Mouse (Mus musculus) MEL (cell line): ENCODE measurements around the gene Srcin1. TPM values are rescaled to one million over a fixed set of nuclear protein-coding genes. Genes with fewer than 3 reads are reported as not detected.

ENCODE experiments used
- DNase-seq: peaks from one replicate; pipeline ENCODE4 v3.0.0; 2011; ENCODE audit warnings: low read depth, low spot score
- H3K27ac ChIP-seq: 2 replicates; pipeline ENCODE4 v1.5.1; 2012; ENCODE audit warnings: low read depth, mild to moderate bottlenecking, control low read depth, low read length, moderate library complexity; ENCODE audit not compliant: control insufficient read depth
- H3K27me3 ChIP-seq, 2 experiments: fragments of 150-350 bp in 1 of 2; sonication (generic) in 1 of 2; 2 replicates each; pipeline ENCODE4 v1.6.1; 2012; ENCODE audit warnings: low read length in 2 of 2, mild to moderate bottlenecking in 2 of 2, improper control_type of control experiment in 1 of 2, moderate library complexity in 1 of 2; ENCODE audit not compliant: insufficient read depth in 2 of 2, control insufficient read depth in 1 of 2
- H3K36me3 ChIP-seq, 2 experiments: 2 replicates each; pipeline ENCODE4 v1.6.1; 2012 to 2014; ENCODE audit warnings: low read length in 2 of 2, improper control_type of control experiment in 1 of 2, inconsistent platforms in 1 of 2, mild to moderate bottlenecking in 1 of 2; ENCODE audit not compliant: insufficient read depth in 2 of 2, control insufficient read depth in 1 of 2
- H3K4me1 ChIP-seq, 2 experiments: fragments of 150-350 bp in 1 of 2; sonication (generic) in 1 of 2; 2 replicates each; pipeline ENCODE4 v1.6.1; 2012; ENCODE audit warnings: low read length in 2 of 2, improper control_type of control experiment in 1 of 2, mild to moderate bottlenecking in 1 of 2; ENCODE audit not compliant: insufficient read depth in 2 of 2, control insufficient read depth in 1 of 2
- H3K4me3 ChIP-seq, 2 experiments: fragments of 150-350 bp in 1 of 2; sonication (generic) in 1 of 2; 2 replicates each; pipeline ENCODE4 v1.5.1; 2012; ENCODE audit warnings: low read depth in 2 of 2, low read length in 2 of 2, mild to moderate bottlenecking in 2 of 2, moderate library complexity in 2 of 2, control low read depth in 1 of 2, improper control_type of control experiment in 1 of 2; ENCODE audit not compliant: control insufficient read depth in 1 of 2, insufficient read depth in 1 of 2
- H3K79me2 ChIP-seq: 2 replicates; pipeline ENCODE4 v1.6.1; 2012; ENCODE audit warnings: mild to moderate bottlenecking, low read length, moderate library complexity; ENCODE audit not compliant: control insufficient read depth, poor library complexity, insufficient read depth
- H3K9ac ChIP-seq: 2 replicates; pipeline ENCODE4 v1.6.1; 2012; ENCODE audit warnings: low read depth, mild to moderate bottlenecking, control low read depth, low read length, moderate library complexity; ENCODE audit not compliant: control insufficient read depth, poor library complexity, severe bottlenecking
- H3K9me3 ChIP-seq: fragments of 150-350 bp; sonication (generic); replicated peaks from 2 replicates; pipeline ENCODE4 v1.6.1; 2012; ENCODE audit warnings: mild to moderate bottlenecking, low read length, improper control_type of control experiment, moderate library complexity; ENCODE audit not compliant: insufficient read depth
- BHLHE40 ChIP-seq: IDR thresholded peaks from 2 replicates; pipeline ENCODE4 v1.6.1; 2012; ENCODE audit warnings: low read depth, mild to moderate bottlenecking, inconsistent platforms, low read length, improper control_type of control experiment, borderline replicate concordance
- CHD2 ChIP-seq: IDR thresholded peaks from 2 replicates; pipeline ENCODE4 v1.6.1; 2011; ENCODE audit warnings: low read length, improper control_type of control experiment
- CTCF ChIP-seq, 3 experiments: IDR thresholded peaks in 2 of 3; conservative IDR thresholded peaks in 1 of 3; 2 replicates each; pipeline ENCODE4 v1.5.1; 2011 to 2012; ENCODE audit warnings: low read length in 3 of 3, low read depth in 2 of 3, mild to moderate bottlenecking in 2 of 3, improper control_type of control experiment in 1 of 3, inconsistent platforms in 1 of 3, mixed read lengths in 1 of 3, moderate library complexity in 1 of 3; ENCODE audit not compliant: control insufficient read depth in 1 of 3, insufficient read depth in 1 of 3, poor library complexity in 1 of 3, severe bottlenecking in 1 of 3
- E2F4 ChIP-seq: IDR thresholded peaks from 2 replicates; pipeline ENCODE4 v1.6.1; 2011; ENCODE audit warnings: low read depth, low read length, improper control_type of control experiment, borderline replicate concordance
- ETS1 ChIP-seq: IDR thresholded peaks from 2 replicates; pipeline ENCODE4 v1.6.1; 2012; ENCODE audit warnings: low read depth, mild to moderate bottlenecking, inconsistent platforms, low read length, improper control_type of control experiment, moderate library complexity
- GATA1 ChIP-seq: IDR thresholded peaks from 2 replicates; pipeline ENCODE4 v1.6.1; 2011; ENCODE audit warnings: low read depth, low read length, improper control_type of control experiment
- HCFC1 ChIP-seq: IDR thresholded peaks from 2 replicates; pipeline ENCODE4 v1.6.1; 2012; ENCODE audit warnings: low read depth, mild to moderate bottlenecking, inconsistent platforms, low read length, improper control_type of control experiment, moderate library complexity
- JUND ChIP-seq: IDR thresholded peaks from 2 replicates; pipeline ENCODE4 v1.6.1; 2011; ENCODE audit warnings: low read depth, mild to moderate bottlenecking, improper control_type of control experiment, low read length
- MAX ChIP-seq: IDR thresholded peaks from 2 replicates; pipeline ENCODE4 v1.6.1; 2011; ENCODE audit warnings: low read length, improper control_type of control experiment
- MAZ ChIP-seq: IDR thresholded peaks from 2 replicates; pipeline ENCODE4 v1.6.1; 2012; ENCODE audit warnings: low read depth, mild to moderate bottlenecking, inconsistent platforms, low read length, improper control_type of control experiment
- MEF2A ChIP-seq: IDR thresholded peaks from 2 replicates; pipeline ENCODE4 v1.6.1; 2014; ENCODE audit warnings: low read depth, mild to moderate bottlenecking, inconsistent platforms, low read length, improper control_type of control experiment; ENCODE audit not compliant: poor library complexity, insufficient replicate concordance, severe bottlenecking; ENCODE audit errors: extremely low read depth
- MXI1 ChIP-seq: IDR thresholded peaks from 2 replicates; pipeline ENCODE4 v1.6.1; 2011; ENCODE audit warnings: mild to moderate bottlenecking, low read depth, low read length, improper control_type of control experiment
- MYB ChIP-seq: IDR thresholded peaks from 2 replicates; pipeline ENCODE4 v1.6.1; 2011; ENCODE audit warnings: mild to moderate bottlenecking, low read depth, low read length, improper control_type of control experiment
- MYC ChIP-seq: IDR thresholded peaks from 2 replicates; pipeline ENCODE4 v1.6.1; 2011; ENCODE audit warnings: low read depth, mild to moderate bottlenecking, low read length, improper control_type of control experiment, moderate library complexity
- POLR2AphosphoS2 ChIP-seq: IDR thresholded peaks from 2 replicates; pipeline ENCODE4 v1.6.1; 2011; ENCODE audit warnings: low read length, improper control_type of control experiment
- RAD21 ChIP-seq: IDR thresholded peaks from 2 replicates; pipeline ENCODE4 v1.6.1; 2011; ENCODE audit warnings: mild to moderate bottlenecking, low read depth, low read length, improper control_type of control experiment
- RCOR1 ChIP-seq: IDR thresholded peaks from 2 replicates; pipeline ENCODE4 v1.6.1; 2012; ENCODE audit warnings: low read depth, mild to moderate bottlenecking, inconsistent platforms, low read length, improper control_type of control experiment
- SMC3 ChIP-seq: IDR thresholded peaks from 2 replicates; pipeline ENCODE4 v1.6.1; 2011; ENCODE audit warnings: low read depth, low read length, improper control_type of control experiment
- ZC3H11A ChIP-seq: IDR thresholded peaks from 2 replicates; pipeline ENCODE4 v1.6.1; 2012; ENCODE audit warnings: low read depth, mild to moderate bottlenecking, inconsistent platforms, low read length, improper control_type of control experiment
- polyA plus RNA-seq, 2 experiments: library from polyadenylated mRNA; stranded (reverse) in 1 of 2; unstranded in 1 of 2; fragments of >175 nt in 1 of 2; fragments of >200 nt in 1 of 2; gene quantifications; 2 replicates each; pipeline versions ENCODE4 v1.2.1 to v1.2.4; 2012; ENCODE audit warnings: low replicate concordance in 2 of 2, low read depth in 1 of 2; ENCODE audit not compliant: insufficient read length in 2 of 2, insufficient read depth in 1 of 2, missing spikeins in 1 of 2
- total RNA-seq: library from RNA; depleted of rRNA; stranded (reverse); fragments of 300-350 nt; gene quantifications from 2 replicates; pipeline ENCODE4 v1.2.3, GENCODE M21; 2012

Gene Srcin1
- total and polyA plus RNA-seq, 3 experiments, result 0.04 to 0.10 TPM; not detected in 1

DNA sequence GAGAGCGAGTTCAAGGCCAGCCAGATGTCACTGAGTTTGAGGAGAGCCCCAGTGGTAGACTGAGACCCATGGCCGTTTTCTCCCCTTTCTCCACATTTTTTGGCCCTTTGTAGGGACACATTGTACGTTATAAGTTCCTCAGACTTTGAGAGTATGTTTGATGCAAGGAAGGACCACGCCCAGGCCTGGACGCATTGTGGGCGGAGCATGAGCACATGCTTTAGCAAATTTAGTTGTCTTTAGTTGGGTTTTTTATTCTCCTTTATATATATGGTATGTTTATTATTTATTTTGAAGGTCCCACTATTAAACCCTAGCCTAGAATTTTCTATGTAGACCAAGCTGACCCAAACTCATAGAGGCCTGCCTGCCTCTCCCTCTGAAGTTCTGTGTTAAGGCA lies 97.6 kb downstream of the Srcin1 start:
- Histone ChIP-seq H3K36me3 (peaks cover 0 to 17% of the 10 kb centered on the region in 2 experiments; a peak in 2 of 4 replicates), H3K27me3 (no peaks in the 10 kb centered on the region), H3K4me1 (peaks cover 7 to 25% of the 10 kb centered on the region in 2 experiments), H3K9me3 (no peaks in the 10 kb centered on the region), H3K27ac (peak overlapping the region; percentile 25), H3K79me2 (no peaks in the 10 kb centered on the region), H3K9ac (peak overlapping the region; percentile 20; the same call in 1 of the 2 replicates), H3K4me3 (no peak overlapping the region)
- TF ChIP-seq MXI1 (peak; percentile 44; the same call in 1 of the 2 replicates), RCOR1 (no peak), MEF2A (no peak), MAX (peak; percentile 61; the same call in 1 of the 2 replicates), CHD2 (no peak), MYC (peak; percentile 50; the same call in 1 of the 2 replicates)
- peak; percentile 64 for DNase-seq

- Histone ChIP-seq H3K36me3 (peaks cover 0 to 17% of the 10 kb centered on the region in 2 experiments; a peak in 2 of 4 replicates), H3K27me3 (no peaks in the 10 kb centered on the region), H3K9ac (no peak overlapping the region), H3K27ac (no peak overlapping the region), H3K9me3 (no peaks in the 10 kb centered on the region), H3K4me3 (no peak overlapping the region), H3K4me1 (peaks cover 7 to 25% of the 10 kb centered on the region in 2 experiments), H3K79me2 (no peaks in the 10 kb centered on the region)
- TF ChIP-seq JUND (no peak), SMC3 (no peak), POLR2AphosphoS2 (no peak), MYB (no peak)
- no peak for DNase-seq
These were observed 98.6 kb downstream of the Srcin1 start for GRCm38 (mm10) chr11:97477431-97477830.

- no peak for TF ChIP-seq ETS1
- TF ChIP-seq MYC, result no peak
- TF ChIP-seq E2F4, result no peak
- no peak for TF ChIP-seq BHLHE40
- TF ChIP-seq ZC3H11A, result peak; percentile 55; the same call in 1 of the 2 replicates
- no peak for TF ChIP-seq MAZ
- peak; percentile 74 to 92 (median 88) for TF ChIP-seq CTCF (IDR thresholded peaks at IDR 0.05 in 2 of 3, conservative IDR thresholded peaks at IDR 0.05 in 1 of 3; ENCODE audit: control insufficient read depth in 1 of 3, insufficient read depth in 1 of 3, low read depth in 2 of 3, low read length in 3 of 3, poor library complexity in 1 of 3, severe bottlenecking in 1 of 3)
- TF ChIP-seq HCFC1, result no peak
- no peak for TF ChIP-seq GATA1
- TF ChIP-seq RAD21, result peak; percentile 65
- TF ChIP-seq MAX, result no peak
- TF ChIP-seq POLR2AphosphoS2, result no peak
- peak; percentile 85 for TF ChIP-seq SMC3
- TF ChIP-seq, all 39 proteins: peak for 4
- Histone ChIP-seq H3K79me2 (no peaks in the 10 kb centered on the region), H3K4me3 (no peak overlapping the region), H3K4me1 (peaks cover 7 to 25% of the 10 kb centered on the region in 2 experiments), H3K9ac (no peak overlapping the region), H3K36me3 (peaks cover 0 to 17% of the 10 kb centered on the region in 2 experiments; a peak in 2 of 4 replicates), H3K27me3 (no peaks in the 10 kb centered on the region), H3K9me3 (no peaks in the 10 kb centered on the region), H3K27ac (no peak overlapping the region)
- DNase-seq, result peak; percentile 91
These were observed 99.5 kb downstream of the Srcin1 start for GRCm38 (mm10) chr11:97476334-97477095.
